18 mouse cellular contexts compared by ENCODE assay signal in the genomic region with DNA sequence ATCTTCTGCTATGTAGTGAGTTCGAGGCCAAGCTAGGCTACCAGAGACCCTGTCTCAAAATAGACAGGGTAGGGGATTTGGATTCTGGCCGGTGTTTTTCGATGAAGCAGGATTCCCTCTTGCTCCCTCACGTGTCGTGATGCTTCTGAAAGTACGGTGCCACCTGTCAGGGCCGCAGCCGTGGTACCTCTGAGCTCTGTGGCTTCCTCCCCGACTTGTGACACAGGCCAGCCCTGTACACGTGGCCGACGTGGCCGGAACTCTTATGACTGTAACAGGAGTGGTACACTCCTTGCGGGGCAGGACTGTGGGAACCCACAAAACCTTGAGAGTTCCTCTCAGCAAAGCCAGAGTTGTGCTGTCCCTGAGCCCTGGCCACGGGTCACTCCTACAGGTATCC.
"Had no signal": no experiment of that assay in that cellular context is flagged by ENCODE, and none has a peak within 500 bp of the region (broad histone marks: within the 10 kb centered on the region; RNA-seq: fewer than 3 reads in every experiment).

No protein-coding gene starts in this region.

- H3K4me2 ChIP-seq: limb, embryonic 13.5 days; liver, embryonic 13.5 days; midbrain, embryonic 11.5 days; neural tube, embryonic 12.5 days; neural tube, embryonic 15.5 days had no signal

- H3K27ac ChIP-seq: limb, embryonic 10.5 days; limb, embryonic 13.5 days; liver, embryonic 13.5 days; neural tube, embryonic 12.5 days; neural tube, embryonic 15.5 days; stomach, postnatal 0 days had no signal

- DNase-seq: kidney, adult 2 months; kidney, postnatal 10 days; kidney, postnatal 36 days; liver, embryonic 13.5 days; lung, adult 2 months; lung, postnatal 14 days; lung, postnatal 4 days; midbrain, embryonic 14.5 days; right cerebral cortex, adult 18-20 months; right cerebral cortex, postnatal 14 days; right cerebral cortex, postnatal 4 days had no signal

- H3K9ac ChIP-seq: limb, embryonic 13.5 days; liver, embryonic 13.5 days; neural tube, embryonic 12.5 days; neural tube, embryonic 15.5 days had no signal

- H3K9me3 ChIP-seq: limb, embryonic 10.5 days; liver, embryonic 13.5 days; neural tube, embryonic 12.5 days; neural tube, embryonic 15.5 days had no signal

- ATAC-seq: intestine, embryonic 16.5 days had no signal

- H3K4me3 ChIP-seq: limb, embryonic 10.5 days; limb, embryonic 13.5 days; liver, embryonic 13.5 days; neural tube, embryonic 12.5 days; neural tube, embryonic 15.5 days had no signal

- H3K27me3 ChIP-seq: limb, embryonic 13.5 days; liver, embryonic 13.5 days; neural tube, embryonic 12.5 days; neural tube, embryonic 15.5 days had no signal
